9 mouse cellular contexts compared by ENCODE assay signal in the genomic region with DNA sequence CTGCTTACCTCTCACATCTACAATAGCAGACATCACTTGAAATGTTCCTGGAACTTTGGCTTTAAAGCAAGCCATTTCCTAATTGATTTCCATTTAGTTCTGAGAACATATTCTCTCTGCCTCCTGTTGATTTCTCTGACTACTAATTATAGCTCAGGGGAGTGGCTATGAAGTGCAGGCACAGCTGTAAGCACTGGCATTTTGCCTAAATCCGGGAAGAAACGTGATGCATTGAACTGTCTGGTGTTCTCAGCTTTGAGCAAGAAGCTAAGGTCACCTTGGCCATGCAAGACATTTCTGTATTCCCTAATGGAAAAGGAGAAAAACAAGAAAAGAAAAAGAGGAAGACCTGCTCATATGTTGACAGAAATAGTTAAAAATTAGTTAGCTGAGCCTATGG. TPM values are rescaled to one million over a fixed set of nuclear protein-coding genes. Genes with fewer than 3 reads are reported as not detected.
DNase-seq lines count a peak whose midpoint lies in the region; ATAC-seq and TF ChIP-seq lines count a peak whose summit lies in the region.
"Had no signal": no experiment of that assay in that cellular context is flagged by ENCODE, and none has a peak within 500 bp of the region (broad histone marks: within the 10 kb centered on the region; RNA-seq: fewer than 3 reads in every experiment).

No protein-coding gene starts in this region.

- no peak for ATAC-seq in hindbrain, embryonic 15.5 days (ENCODE audit: low FRiP score, low read depth)
- no peak for ATAC-seq in hindbrain, embryonic 12.5 days (ENCODE audit: low FRiP score)
- 0 out of 2 replicates have a peak, but pooled peaks have one; percentile 12 for ATAC-seq in granulocyte monocyte progenitor cell, adult 5-6 weeks (replicated peaks; ENCODE audit: poor library complexity, severe bottlenecking)
- ATAC-seq in erythroid progenitor cell, adult 5-6 weeks (replicated peaks; ENCODE audit: low FRiP score, poor library complexity, severe bottlenecking), result no peak

- H3K36me3 ChIP-seq in hindbrain, embryonic 15.5 days, result no peaks in the 10 kb centered on the region
- peaks cover 4% of the 10 kb centered on the region; the same call in 1 of the 2 replicates for H3K36me3 ChIP-seq in hindbrain, embryonic 12.5 days
- H3K36me3 ChIP-seq in MEL (ENCODE audit: control insufficient read depth in 1 of 2, insufficient read depth in 2 of 2, low read length in 2 of 2), result peaks cover 0 to 14% of the 10 kb centered on the region in 2 experiments; a peak in 2 of 4 replicates
- H3K36me3 ChIP-seq: neural tube, embryonic 12.5 days had no signal

- H3K4me3 ChIP-seq in hindbrain, embryonic 15.5 days, result no peak overlapping the region
- H3K4me3 ChIP-seq in hindbrain, embryonic 12.5 days, result no peak overlapping the region
- H3K4me3 ChIP-seq in MEL (ENCODE audit: control insufficient read depth in 1 of 2, insufficient read depth in 1 of 2, low read depth in 2 of 2, low read length in 2 of 2), result no peak overlapping the region
- H3K4me3 ChIP-seq: neural tube, embryonic 12.5 days had no signal

- peak; percentile 57 for DNase-seq in MEL (ENCODE audit: low read depth, low spot score)
- peak; percentile 36 to 53 for DNase-seq in kidney, postnatal 4 days
- no peak for DNase-seq in urinary bladder, postnatal 25 days (ENCODE audit: low spot score)
- no peak for DNase-seq in cerebellum, adult 9-11 months

- no peaks in the 10 kb centered on the region for H3K27me3 ChIP-seq in hindbrain, embryonic 15.5 days
- H3K27me3 ChIP-seq in hindbrain, embryonic 12.5 days, result no peaks in the 10 kb centered on the region
- H3K27me3 ChIP-seq in MEL (ENCODE audit: control insufficient read depth in 1 of 2, insufficient read depth in 2 of 2, low read length in 2 of 2), result no peaks in the 10 kb centered on the region
- H3K27me3 ChIP-seq: neural tube, embryonic 12.5 days had no signal

- H3K9me3 ChIP-seq in hindbrain, embryonic 15.5 days, result no peaks in the 10 kb centered on the region
- no peaks in the 10 kb centered on the region for H3K9me3 ChIP-seq in hindbrain, embryonic 12.5 days (replicated peaks)
- no peaks in the 10 kb centered on the region for H3K9me3 ChIP-seq in MEL (replicated peaks; ENCODE audit: insufficient read depth, low read length)
- H3K9me3 ChIP-seq: neural tube, embryonic 12.5 days had no signal

- no peak for TF ChIP-seq RAD21 in MEL (IDR thresholded peaks at IDR 0.05; ENCODE audit: low read depth, low read length)

- H3K79me2 ChIP-seq in MEL (ENCODE audit: control insufficient read depth, insufficient read depth, low read length, poor library complexity), result no peaks in the 10 kb centered on the region

- peak overlapping the region; percentile 30; the same call in 1 of the 2 replicates for H3K27ac ChIP-seq in hindbrain, embryonic 15.5 days (replicated peaks)
- no peak overlapping the region for H3K27ac ChIP-seq in hindbrain, embryonic 12.5 days
- H3K27ac ChIP-seq in MEL (ENCODE audit: control insufficient read depth, low read depth, low read length), result no peak overlapping the region
- H3K27ac ChIP-seq: neural tube, embryonic 12.5 days had no signal

- WGBS in hindbrain, embryonic 15.5 days, result 16% methylated on average over 2 of the region's 2 CpGs
- WGBS in hindbrain, embryonic 12.5 days, result 41% methylated on average over 2 of the region's 2 CpGs

- TF ChIP-seq CTCF in MEL (IDR thresholded peaks at IDR 0.05 in 2 of 3, conservative IDR thresholded peaks at IDR 0.05 in 1 of 3; ENCODE audit: control insufficient read depth in 1 of 3, insufficient read depth in 1 of 3, low read depth in 2 of 3, low read length in 3 of 3, poor library complexity in 1 of 3, severe bottlenecking in 1 of 3), result no peak

- no peak for TF ChIP-seq EP300 in MEL (IDR thresholded peaks at IDR 0.05; ENCODE audit: low read depth in 1 of 2, low read length in 2 of 2)

- no peak for TF ChIP-seq POLR2A in MEL (IDR thresholded peaks at IDR 0.05; ENCODE audit: control insufficient read depth in 1 of 2, insufficient read depth in 1 of 2, low read depth in 1 of 2, low read length in 2 of 2, poor library complexity in 1 of 2)

- H3K4me1 ChIP-seq in hindbrain, embryonic 15.5 days (replicated peaks), result peaks cover 12% of the 10 kb centered on the region
- peaks cover 11% of the 10 kb centered on the region; the same call in 1 of the 2 replicates for H3K4me1 ChIP-seq in hindbrain, embryonic 12.5 days
- H3K4me1 ChIP-seq in MEL (ENCODE audit: control insufficient read depth in 1 of 2, insufficient read depth in 2 of 2, low read length in 2 of 2), result peaks cover 5 to 7% of the 10 kb centered on the region in 2 experiments; a peak in 3 of 4 replicates
- H3K4me1 ChIP-seq: neural tube, embryonic 12.5 days had no signal

- no peak overlapping the region for H3K9ac ChIP-seq in hindbrain, embryonic 15.5 days
- H3K9ac ChIP-seq in hindbrain, embryonic 12.5 days, result no peak overlapping the region
- H3K9ac ChIP-seq in MEL (ENCODE audit: control insufficient read depth, low read depth, low read length, poor library complexity, severe bottlenecking), result no peak overlapping the region
- H3K9ac ChIP-seq: neural tube, embryonic 12.5 days had no signal

- no peak overlapping the region for H3K4me2 ChIP-seq in hindbrain, embryonic 15.5 days
- H3K4me2 ChIP-seq in hindbrain, embryonic 12.5 days (replicated peaks), result no peak overlapping the region
- H3K4me2 ChIP-seq: neural tube, embryonic 12.5 days had no signal

TF ChIP-seq in MEL, 35 proteins besides CTCF, POLR2A, EP300 and RAD21:
- TF ChIP-seq CHD2 (IDR thresholded peaks at IDR 0.05; ENCODE audit: low read length) (no peak), MAFK (IDR thresholded peaks at IDR 0.05; ENCODE audit: borderline replicate concordance, low read depth, low read length) (no peak), MEF2A (IDR thresholded peaks at IDR 0.05; ENCODE audit: extremely low read depth, insufficient replicate concordance, low read depth, low read length, poor library complexity, severe bottlenecking) (no peak; the same call in 1 of the 2 replicates), POLR2AphosphoS5 (IDR thresholded peaks at IDR 0.05; ENCODE audit: borderline replicate concordance, low read depth, low read length) (no peak), HCFC1 (IDR thresholded peaks at IDR 0.05; ENCODE audit: low read depth, low read length) (no peak), KAT2A (conservative IDR thresholded peaks at IDR 0.05; ENCODE audit: low read depth, low read length) (no peak), BHLHE40 (IDR thresholded peaks at IDR 0.05; ENCODE audit: borderline replicate concordance, low read depth, low read length) (peak; percentile 84), ETS1 (IDR thresholded peaks at IDR 0.05; ENCODE audit: low read depth, low read length) (peak; percentile 70), ZMIZ1 (IDR thresholded peaks at IDR 0.05; ENCODE audit: low read depth, low read length) (no peak)

RNA-seq across cellular contexts. Expression of a gene that starts 33.6 kb away (rescaled TPM):
- 387 and 425 TPM in 2 replicates for polyA plus RNA-seq in hindbrain, embryonic 15.5 days (2015; fragmentation: Nextera tagmentation; extraction: Ambion mirVana)
- 704 and 727 TPM in 2 replicates for polyA plus RNA-seq in hindbrain, embryonic 12.5 days (2016; fragmentation: Nextera tagmentation; extraction: Ambion mirVana)
- total RNA-seq in MEL (2012; rRNA removed), result 167 and 175 TPM in 2 replicates
- 100 to 1,000 TPM; 216 to 583 TPM for polyA plus RNA-seq in MEL (2012; ENCODE audit: insufficient read depth in 1 of 2, insufficient read length in 2 of 2, low read depth in 1 of 2, low replicate concordance in 2 of 2, missing spikeins in 1 of 2)
- 118 and 129 TPM in 2 replicates for total RNA-seq in granulocyte monocyte progenitor cell, adult 5-6 weeks (2014; fragmentation: Nextera tagmentation)
- 154 and 167 TPM in 2 replicates for total RNA-seq in granulocyte monocyte progenitor cell, adult 5-6 weeks (2017)
- 47.8 and 53.0 TPM in 2 replicates for total RNA-seq in erythroid progenitor cell, adult 5-6 weeks (2015; ENCODE audit: low replicate concordance)
- 52.5 and 67.9 TPM in 2 replicates for total RNA-seq in erythroid progenitor cell, adult 5-6 weeks (2017; ENCODE audit: low replicate concordance)

Comparison
In these comparisons a context has a peak if more than half of its experiments do, and no peak if none do; other contexts are left out.
1. DNase-seq: peak in MEL (single experiment) and kidney, postnatal 4 days (2 of 2); none in urinary bladder, postnatal 25 days (single experiment) and cerebellum, adult 9-11 months (single experiment).